Mouse (Mus musculus) thymus, adult 2 months (tissue): Measurements from ENCODE around the gene Ext2.

Experiments
- CTCF ChIP-seq: fragments of 200-500 bp; IDR thresholded peaks from 2 replicates; pipeline ENCODE4 v1.5.1; 2012; ENCODE audit warnings: mild to moderate bottlenecking, control low read depth, low read length, moderate library complexity, borderline replicate concordance; ENCODE audit not compliant: control insufficient read depth, poor library complexity, insufficient read depth; ENCODE audit errors: extremely low read depth
- POLR2A ChIP-seq: fragments of 200-500 bp; IDR thresholded peaks from 2 replicates; pipeline ENCODE4 v1.6.1; 2012; ENCODE audit warnings: mild to moderate bottlenecking, low read length, control low read depth, moderate library complexity; ENCODE audit not compliant: control insufficient read depth, poor library complexity, insufficient read depth; ENCODE audit errors: extremely low read depth

DNA sequence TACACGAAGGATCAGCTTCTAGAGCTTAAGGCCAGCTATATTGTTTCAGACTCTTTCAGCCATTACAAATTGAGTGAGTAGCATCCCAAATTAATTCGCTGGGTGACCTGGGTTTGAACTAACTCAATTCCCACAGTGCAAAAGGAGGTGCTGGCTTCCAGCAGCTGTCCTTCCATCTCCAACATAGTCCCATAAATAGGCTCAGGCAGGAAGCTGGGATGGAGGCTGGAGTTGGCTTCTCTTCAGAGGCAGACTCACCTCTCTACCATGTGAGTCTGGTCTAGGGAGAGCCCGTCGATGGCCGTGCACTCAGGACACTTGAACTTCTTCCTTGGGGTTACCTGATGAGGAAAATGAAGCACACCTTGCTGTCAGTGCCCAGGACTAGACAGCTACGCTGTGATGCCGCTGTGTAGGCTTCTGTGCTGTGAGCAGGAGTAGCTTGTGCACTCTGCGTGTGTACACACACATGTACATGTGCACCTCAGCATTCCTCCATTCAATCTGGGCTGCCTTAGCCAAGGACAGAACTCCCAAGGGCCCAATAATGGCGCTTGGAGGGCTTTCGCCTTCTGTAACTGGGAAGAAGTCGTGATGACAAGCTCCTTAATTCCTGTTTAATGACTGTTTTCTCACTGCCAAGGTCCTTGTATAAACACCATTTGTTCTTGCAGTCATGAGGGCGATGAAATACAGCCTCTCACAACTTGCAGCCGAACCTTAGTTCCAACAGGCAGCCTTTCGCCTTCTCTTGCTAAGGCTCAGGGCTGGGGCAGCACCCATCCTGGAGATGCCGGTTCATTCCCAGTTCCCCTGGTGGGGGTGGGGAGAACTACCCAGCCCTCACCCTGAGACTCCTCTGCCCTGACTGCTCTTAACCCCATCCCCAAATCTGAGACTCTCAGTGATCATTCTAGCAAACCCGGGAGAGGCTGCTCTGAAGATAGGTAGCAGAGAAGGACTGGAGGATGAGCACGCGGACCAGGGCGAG is 119.1 kb downstream of the Ext2 start:
- TF ChIP-seq POLR2A (no peak), CTCF (no peak)
